Mouse (Mus musculus): ENCODE measurements around the gene Sv2c. TPM values are rescaled to one million over a fixed set of nuclear protein-coding genes. Genes with fewer than 3 reads are reported as not detected.

Sv2c gene
- polyA plus RNA-seq, 1 experiment: 0.29 TPM

Other genes starting within 250 kb of the Sv2c start
- gene Iqgap2, start 240.7 kb downstream of the Sv2c start, polyA plus RNA-seq (2012; rRNA removed): 20.4 and 47.6 TPM in 2 replicates
- 0.07 and 1.4 TPM in 2 replicates for gene Gm20075, start 51.2 kb downstream of the Sv2c start, polyA plus RNA-seq (2012; rRNA removed)
- not detected in 2 replicates for gene Gm17190, start 50.5 kb downstream of the Sv2c start, polyA plus RNA-seq (2012; rRNA removed)